Mouse (Mus musculus) right cerebral cortex, postnatal 36 days (tissue): ENCODE measurements at regions not wholly inside any gene's neighbourhood (a gene's known extent, or its start where the extent isn't known, plus 50 kb on each side); places are given as distances from the start of the nearest gene placed in this dataset.
A peak's percentile ranks its signal among the peaks of the same experiment; 100 is the strongest.

Source experiments
- DNase-seq, 2 experiments: peaks; one replicate each; pipeline ENCODE4 v3.0.0; 2022; ENCODE audit warnings: low spot score in 2 of 2, mixed read lengths in 1 of 2

DNA sequence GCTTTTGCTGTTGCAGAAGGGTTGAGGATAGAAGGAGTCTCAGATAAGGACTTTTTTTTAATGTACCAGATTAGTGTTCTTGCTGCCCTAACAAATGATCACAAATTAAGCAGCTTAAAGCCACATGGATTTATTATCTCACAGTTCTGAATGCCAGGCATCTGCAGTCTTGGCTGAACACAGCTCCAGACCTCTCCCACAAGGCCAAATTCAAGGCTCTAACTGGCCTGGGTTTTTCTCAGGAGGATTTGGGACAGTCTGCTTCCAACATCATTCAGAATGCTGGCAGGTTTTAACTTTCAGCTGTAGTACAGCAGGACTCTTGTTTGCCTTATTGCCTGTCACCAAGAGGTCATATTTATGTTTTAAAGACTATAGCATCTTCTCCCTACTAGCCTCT is 329.7 kb upstream of the Chrm2 start:
- DNase-seq: no peak

DNA sequence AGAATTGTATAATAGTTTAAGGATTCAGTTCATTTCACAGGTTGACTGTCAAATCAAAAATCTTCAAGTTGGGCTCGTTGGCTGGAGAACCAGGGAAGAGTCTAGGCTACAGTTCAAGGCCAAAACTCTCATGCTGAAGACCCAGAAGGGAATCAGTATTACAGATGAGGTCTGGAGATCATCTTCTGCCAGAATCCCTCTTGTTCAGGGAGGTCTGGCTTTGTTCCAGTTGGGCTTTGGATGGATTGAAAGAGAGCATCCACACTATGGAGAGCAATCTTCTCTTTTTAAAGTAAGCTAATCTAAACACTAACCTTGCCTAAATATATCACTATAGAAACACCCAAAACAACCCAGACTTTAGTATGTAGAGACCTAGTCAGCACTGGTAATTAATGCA is 327.5 kb upstream of the Chrm2 start:
- DNase-seq: no peak

DNA sequence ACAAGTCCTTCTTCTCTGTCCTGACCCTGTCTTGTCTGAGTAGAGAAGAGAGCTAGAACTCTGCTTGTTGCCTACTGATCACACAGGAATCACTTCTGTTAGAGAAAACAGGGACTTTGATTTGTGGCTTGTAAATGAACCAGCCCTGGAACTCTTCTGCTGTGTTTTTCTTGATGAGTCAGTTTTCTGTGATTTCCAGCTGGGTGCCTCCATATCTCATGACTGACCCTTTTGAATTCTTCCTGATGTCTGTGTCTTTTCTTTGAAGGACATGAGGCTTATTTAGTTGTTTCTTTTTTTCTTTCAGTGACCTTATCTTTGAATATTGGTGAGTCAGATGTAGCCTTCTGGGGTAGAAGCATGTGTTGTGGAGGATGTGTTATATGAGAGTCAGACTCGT is 323.0 kb upstream of the Chrm2 start:
- DNase-seq: no peak

DNA sequence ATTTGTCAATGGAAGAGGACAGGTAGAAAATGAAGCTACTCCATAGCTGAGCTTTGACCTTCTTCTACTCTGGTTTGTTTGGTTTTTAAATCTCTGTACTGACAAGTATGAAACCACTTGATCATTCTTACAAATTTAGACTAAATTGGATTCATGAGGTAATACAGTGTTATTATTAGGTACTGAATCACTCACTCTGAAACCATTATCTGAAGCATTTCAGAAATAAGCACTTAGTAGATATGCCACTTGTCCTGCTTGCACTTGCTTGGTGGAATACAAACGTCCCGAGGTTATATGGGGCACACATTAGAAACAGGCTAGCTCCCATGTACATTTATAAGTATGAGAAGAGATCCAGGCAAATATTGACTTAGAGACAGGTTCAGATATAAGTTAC is 319.2 kb upstream of the Chrm2 start:
- DNase-seq: no peak

DNA sequence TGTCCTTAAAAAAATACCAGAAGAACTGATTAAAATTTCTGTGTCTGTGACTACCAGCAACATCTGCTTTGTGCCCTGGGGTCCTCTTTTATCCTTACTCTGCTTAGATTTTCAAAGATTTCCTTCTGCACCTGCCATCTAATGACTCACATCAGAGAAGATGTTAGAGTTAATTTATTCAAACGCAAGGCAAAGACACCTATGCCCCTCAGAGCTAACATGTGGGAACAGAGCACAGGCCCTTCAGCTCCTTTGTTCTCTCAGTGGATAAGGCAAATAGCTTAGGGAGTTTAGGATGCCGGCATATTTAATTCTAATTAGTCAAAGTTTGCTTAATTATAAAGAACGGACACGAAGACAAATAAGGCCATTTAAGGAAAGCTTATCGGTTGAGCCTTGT is 308.3 kb upstream of the Chrm2 start:
- DNase-seq: no peak

DNA sequence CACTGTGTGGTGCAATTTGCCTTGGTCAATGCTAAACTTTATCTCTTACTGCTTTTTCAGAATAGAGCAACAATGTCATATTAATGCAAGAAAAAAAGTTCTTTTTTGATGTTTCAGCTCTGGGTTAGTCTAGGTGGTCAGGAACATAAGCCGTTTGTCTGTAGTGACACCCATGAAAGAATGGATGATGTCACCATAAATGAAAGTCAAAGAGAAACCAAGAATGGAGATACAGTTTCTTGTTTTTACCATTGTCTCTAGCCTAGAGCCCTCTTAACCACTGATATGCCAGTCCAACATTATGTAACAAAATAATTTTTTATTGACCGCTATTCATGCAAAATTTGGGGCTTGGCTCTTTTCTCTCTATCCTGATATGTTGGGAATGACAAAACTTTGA is 294.3 kb upstream of the Chrm2 start:
- DNase-seq: no peak

DNA sequence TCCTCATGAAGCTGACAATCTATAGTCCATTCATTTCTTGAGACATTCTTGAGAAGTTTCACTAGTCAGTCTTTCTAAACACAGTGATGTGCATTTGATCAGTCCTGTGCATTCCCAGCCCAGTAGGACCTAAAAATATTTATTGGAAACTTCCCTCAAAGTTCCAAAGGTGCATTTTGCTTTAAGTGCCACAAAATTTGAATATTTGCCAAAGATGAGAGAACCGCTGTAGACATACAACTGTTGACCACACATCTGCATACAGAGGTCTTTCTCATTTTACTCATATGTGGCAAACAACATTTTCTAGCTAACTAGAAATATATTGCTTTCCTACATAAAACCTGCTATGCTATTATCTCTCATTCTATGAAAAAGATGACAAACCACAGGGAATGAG is 293.8 kb upstream of the Chrm2 start:
- DNase-seq: no peak

DNA sequence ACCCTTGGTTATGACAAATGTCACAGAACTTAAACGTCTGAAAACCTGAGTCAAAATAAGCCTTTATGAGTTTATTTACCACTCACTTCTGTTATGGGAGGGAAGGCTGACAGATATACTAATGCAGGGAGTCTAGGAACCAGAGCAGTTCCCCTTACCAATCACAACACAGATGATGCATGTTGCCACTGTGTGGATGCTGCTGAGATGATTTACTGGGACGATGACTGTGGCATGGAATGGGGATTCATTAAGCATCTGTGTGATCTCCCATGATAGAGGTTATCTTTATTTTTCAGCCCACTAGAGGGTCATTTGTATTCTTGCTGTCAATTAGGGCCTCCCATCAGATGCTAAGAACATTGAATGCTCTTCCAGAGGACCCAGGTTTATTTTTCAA is 290.5 kb upstream of the Chrm2 start:
- DNase-seq: no peak

DNA sequence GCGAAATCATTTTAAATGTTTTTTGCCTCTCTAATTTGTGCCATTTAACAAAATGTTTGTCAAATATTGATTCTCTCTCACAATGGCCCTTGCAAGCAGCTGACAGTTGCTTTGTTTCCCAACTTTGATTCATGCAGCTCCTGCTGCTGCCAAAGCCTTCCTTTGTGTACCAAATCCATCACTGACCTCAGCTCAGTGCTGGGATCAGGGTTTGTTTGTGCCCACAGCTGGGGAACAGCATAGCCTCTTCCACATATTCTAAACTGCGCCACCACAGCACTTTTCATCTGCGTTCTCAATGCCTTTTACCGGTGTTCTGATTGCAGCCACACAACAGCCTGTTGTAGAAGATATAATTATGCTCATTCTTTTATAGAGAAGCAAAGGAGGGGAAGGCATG is 289.7 kb upstream of the Chrm2 start:
- no peak for DNase-seq

DNA sequence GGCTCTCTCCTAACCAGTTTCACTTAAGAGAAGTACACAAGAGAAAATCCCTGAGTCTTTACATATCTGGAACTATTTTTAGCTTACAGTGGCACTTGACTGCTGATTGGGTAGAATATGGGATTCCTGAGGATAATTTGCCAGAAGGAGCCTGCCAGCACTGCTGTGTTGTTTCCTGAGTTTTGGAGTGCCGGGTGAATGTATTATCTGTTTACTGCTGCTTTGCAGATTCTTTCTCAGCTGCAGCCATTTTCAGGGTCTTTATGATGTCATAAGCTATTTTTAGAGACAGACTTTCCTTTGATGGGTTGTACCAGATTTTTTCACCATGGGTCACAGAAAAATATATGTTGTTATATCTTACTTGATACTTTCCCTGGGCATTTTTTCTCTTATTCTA is 279.1 kb upstream of the Chrm2 start:
- DNase-seq: no peak

DNA sequence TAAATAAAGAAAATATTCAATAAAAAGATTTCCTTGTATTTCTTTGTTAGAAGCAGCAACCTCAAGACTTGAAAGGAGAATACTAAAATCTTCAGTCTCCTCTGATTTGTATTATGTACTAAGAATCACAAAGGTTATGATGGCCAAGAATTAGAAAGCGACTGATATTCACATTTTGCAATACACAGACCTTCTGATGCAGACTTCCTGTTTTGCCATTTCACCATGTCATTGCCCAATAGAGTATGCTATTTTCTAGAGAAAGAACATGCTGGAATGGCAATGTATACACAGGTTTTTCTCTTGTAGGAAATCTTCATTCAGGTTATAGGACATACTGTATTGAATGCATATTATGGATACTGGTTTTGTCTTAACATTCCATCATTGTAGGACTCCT is 250.7 kb upstream of the Chrm2 start:
- DNase-seq: no peak

DNA sequence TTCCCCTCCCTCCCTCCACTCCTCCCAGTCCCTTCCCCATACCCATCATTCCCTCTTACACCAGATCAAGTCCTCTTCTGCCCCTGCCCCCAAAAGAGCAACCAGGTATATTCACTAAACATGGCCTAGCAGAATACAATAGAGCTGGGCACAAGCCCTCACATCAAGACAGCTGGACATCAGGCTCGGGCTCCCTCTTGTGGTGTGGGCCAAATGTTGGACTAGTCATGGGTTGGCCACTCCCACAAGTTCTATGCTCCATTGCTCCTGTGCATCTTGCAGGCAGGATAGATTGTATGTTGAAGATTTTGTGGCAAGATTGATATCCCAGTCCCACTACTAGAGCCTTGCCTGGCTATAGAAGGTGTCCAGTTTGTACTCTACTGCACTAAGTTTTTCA is 240.6 kb upstream of the Chrm2 start:
- no peak for DNase-seq

DNA sequence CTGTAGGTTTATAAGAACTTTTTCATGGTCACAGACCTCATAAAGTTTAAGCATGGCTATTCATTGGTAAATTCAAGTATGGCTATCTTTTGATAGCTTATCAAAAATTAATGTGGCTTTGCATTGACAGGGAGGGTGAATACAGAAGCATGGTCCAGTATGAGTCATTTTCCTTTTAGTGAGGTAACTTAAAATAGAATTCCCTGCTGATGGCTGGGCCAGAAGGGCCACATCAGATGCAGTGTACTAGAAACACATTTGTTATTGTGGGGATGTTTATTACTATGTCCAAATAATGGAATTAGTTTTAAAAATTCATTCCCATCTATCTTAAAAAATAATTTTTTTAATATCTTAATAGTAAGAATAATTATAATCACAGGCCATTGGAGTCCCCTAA is 213.4 kb upstream of the Chrm2 start:
- DNase-seq: no peak

DNA sequence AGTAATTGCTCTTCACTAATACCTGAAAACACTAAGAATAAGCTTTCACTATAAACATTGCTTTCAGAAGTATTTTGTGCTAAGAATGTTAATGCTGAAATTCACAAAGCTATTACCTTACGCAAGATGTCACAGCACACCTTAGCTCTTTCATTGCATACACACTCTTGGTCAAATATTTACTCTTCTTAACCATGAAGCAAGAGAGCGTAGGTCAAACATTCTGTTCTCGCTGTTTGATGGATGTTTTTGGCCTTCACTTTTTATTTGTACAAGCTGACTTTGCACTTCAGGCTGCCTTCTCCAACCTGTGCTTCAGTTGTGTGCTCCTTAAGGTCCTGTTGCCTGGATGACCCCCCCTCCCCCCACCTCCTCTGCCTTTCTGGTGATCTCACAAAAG is 212.8 kb upstream of the Chrm2 start:
- DNase-seq: no peak

DNA sequence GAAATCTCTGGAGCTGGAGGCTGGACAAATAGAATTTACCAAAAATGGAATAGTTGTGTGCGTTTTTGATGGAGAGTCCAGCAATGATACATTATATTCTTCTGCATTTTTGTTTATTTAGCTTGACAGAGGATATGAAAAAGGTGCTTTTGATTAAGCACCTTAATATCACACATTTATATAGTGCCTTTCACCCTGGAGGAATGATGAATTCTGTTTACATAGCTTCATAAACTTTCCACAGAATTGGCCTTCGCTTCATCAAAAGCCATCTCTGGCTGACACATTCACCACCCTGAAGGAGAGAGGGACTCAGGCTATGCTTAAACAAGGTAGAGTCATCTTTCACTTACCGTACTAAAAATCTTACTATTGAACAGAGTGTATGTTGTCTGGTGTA is 208.0 kb upstream of the Chrm2 start:
- DNase-seq: no peak

DNA sequence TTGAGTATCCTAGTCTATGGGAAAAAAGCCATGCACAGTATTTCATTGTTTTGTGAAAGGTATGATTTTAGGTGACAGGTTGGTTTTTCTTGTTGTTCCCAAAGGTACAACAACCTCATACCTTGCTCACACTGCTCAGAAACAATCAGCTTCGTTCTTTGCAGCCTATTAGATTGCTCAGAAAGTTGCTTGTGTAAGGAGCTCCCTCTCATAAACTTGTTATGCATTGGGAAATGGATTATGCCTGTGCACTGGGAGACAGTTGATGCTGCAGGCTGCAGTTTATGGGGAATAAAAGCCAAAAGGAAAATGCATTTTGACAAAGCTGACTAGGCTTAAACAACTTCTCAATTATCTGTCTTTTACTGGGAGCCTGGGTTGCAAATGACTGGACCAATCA is 205.2 kb upstream of the Chrm2 start:
- DNase-seq: no peak

DNA sequence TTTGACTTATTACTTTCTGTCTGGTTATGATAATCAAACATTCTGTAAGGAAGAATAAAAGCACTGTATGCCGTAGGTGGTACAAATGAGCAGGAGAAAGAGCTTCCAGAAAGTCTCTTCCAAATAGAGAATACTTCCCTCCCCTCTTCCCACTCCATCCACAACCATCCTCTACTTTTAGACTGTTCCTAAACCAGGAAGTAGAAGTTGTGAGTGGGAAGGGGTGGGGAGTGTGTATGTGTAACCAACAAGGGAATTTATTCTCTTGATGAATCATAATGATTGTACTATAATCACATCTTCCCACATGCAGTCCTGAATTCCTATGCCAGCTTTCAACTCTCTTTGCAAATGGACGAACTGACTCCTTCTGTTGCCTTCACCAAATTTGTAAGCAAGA is 181.2 kb upstream of the Chrm2 start:
- DNase-seq: peak; percentile 34 to 70

DNA sequence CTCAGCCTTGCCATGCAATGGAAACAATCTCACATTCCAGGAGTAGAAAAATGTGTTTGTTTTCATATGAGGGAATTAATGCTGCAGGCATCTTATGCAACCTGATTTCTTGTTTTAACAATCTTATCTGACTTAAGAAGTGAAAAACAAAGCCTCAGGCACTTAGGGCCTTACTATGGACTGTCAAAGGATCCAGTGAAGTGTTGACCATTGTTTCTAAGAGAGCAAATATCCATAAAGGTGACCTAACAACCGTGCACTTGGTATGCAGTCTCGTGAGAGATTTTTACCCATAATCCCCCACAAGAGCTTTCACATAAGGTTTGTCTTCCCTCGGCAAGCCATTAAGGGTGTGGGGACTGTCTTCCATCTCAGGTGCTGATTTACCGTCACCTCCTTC is 166.6 kb upstream of the Chrm2 start:
- no peak for DNase-seq

DNA sequence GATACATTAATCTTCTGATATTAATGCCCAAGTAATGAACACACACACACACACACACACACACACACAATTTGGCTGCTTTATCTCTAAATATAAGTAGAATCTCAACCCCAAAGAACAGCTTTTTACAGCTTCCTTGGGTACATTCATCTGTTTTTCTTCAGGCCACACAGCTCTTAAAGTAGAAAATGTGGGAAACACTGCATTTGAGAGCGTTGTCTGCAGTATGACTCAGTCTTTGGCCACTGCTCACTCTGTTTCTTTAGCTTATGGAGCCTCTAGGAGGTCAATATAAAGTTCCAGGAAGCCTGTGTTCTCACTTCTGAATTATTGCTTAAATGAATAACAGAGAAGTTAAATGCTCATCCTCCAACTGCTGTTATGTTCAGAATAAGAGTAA is 153.4 kb upstream of the Chrm2 start:
- DNase-seq: no peak

DNA sequence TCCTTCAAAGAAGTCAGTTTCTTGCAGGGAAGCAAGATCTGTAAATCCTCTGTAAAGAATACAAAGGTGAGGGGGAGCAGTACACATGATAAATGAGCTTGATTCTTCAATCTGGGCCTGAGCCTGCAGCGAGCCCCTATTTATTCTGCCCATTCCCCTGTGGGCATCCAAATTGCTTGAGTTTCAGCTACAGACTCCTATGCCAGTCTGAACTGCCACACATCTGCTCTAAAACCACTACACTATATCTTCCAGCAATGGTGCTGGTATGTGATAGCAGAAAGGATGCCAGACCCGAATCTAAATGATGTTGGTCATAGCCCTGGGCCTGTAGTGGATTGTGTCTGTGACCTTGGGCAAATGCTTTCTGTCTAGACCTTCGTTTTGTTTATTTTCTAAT is 140.9 kb upstream of the Chrm2 start:
- no peak for DNase-seq

DNA sequence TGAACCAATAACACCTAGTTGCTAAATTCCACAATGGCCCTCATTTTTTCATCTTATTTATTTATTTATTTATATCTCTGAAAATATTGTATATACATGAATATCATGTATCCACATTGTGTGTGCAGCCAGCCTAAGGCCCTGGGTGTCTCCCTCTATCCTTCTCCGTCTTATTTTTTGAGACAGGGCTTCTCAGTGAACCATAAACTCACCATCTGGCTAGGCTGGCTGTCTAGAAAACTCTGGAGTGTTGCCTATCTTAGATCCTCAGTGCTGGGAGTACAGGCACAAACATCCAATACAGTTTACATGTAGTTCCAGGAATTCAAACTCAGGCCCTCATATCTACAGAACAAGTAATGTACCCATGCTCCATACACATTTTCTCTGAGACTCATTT is 139.7 kb upstream of the Chrm2 start:
- DNase-seq: no peak

DNA sequence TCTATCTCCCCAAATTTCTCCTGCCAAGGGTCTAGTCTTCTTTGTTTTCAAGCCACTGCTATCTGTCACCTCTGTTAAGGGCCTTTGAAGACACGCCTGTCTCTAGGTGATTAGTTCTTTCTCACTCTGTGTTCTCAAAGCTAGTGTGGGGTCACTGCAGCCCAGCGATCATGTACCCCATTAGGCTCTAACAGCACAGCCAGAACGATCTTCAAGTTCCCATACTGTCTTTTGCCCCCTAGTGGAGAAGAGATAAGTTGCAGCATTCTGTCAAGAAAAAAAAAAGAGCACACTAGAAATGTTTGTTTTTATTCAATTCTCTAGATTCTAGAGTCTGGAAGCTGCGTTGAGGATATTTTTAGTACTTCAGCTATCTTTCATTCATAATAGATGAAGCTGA is 138.8 kb upstream of the Chrm2 start:
- DNase-seq: no peak

DNA sequence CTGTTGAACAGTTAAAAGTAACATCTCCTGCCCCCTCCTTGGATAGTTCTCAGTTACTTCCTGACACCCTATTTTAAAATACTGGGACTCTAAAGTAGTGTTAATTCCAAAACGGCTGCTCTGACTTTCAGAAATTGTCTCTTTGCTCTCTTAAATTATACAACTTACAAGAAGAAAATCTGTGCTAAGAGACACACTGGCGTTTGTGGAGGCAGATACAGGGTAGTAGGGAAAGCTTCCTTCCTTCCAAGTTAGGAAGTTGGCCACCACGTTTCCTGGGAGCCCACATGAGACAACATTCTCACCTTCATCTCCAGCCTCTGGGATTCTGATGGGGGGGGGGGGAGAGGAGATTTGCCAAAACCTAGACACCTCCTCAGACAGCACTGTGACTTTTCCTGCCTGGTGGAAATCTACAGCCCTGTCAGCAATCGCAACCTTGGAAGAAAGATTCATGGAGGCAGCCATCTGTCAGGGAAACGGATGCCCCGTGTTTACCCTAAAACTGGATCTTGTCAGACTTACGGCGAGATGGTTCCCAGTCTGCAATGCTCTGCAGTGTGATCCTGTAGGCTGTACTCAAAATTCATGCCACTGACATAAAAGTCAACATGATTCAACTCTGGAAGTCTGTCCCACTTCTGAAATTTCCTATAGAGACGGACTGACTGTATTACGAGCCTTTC is 121.0 kb upstream of the Chrm2 start:
- peak; percentile 3 to 4 for DNase-seq

DNA sequence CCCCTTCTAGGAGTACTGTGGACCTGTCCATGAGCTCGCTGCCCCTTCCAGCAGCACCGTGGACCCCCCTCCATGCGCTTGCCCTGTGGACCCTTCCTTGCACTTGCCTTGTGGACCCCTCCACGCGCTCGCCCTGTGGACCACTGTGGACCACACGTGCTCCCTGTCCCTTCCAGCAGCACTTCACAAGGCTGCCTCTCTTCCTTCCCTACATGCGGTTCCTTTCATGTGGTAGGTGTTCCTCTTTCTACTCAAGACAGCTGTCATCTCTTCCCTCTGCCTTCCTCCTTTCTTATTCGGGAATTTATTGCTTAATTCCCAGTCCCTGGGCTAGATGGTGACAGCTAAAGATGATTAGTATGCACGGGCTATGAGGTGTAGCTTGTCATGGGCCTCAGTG is 101.2 kb upstream of the Chrm2 start:
- no peak for DNase-seq

DNA sequence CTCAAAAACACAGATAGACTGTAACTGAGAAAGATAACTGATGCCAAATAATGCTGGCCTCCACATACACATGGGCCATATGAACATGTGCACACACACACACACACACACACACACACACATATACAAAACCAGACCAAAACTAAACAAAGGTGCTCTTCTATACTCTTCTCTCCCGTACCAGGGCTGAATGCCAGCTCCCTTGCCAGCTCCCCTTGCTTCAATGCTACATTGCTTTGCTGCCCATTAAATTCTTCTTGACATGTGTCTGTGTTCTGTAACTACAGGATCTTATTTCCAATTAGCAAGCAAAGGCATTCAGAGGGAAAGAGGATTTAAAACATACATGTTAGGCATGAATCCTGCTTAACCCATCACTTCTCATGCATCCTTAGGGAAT is 74.3 kb upstream of the Chrm2 start:
- no peak for DNase-seq
